Mouse (Mus musculus) heart, adult 2 months (tissue): ENCODE measurements at regions not wholly inside any gene's neighbourhood (a gene's known extent, or its start where the extent isn't known, plus 50 kb on each side); places are given as distances from the start of the nearest gene placed in this dataset.

Experiments used
- DNase-seq, 2 experiments: peaks; one replicate each; pipeline ENCODE4 v3.0.0; 2021
- H3K27ac ChIP-seq: fragments of 200-600 bp; 2 replicates; pipeline ENCODE4 v1.8.1; 2022
- H3K27me3 ChIP-seq: fragments of 200-500 bp; 2 replicates; pipeline ENCODE4 v1.6.1; 2012; ENCODE audit warnings: mild to moderate bottlenecking, low read length, inconsistent platforms, mixed read lengths; ENCODE audit not compliant: control insufficient read depth, insufficient read depth
- H3K36me3 ChIP-seq: fragments of 200-500 bp; 2 replicates; pipeline ENCODE4 v1.6.1; 2012; ENCODE audit warnings: low read length, inconsistent platforms; ENCODE audit not compliant: control insufficient read depth, insufficient read depth
- H3K4me1 ChIP-seq: fragments of 200-500 bp; 2 replicates; pipeline ENCODE4 v1.6.1; 2011; ENCODE audit warnings: low read length; ENCODE audit not compliant: control insufficient read depth, insufficient read depth
- H3K4me3 ChIP-seq: fragments of 200-600 bp; 2 replicates; pipeline ENCODE4 v1.8.1; 2022
- H3K79me2 ChIP-seq: fragments of 200-500 bp; replicated peaks from 2 replicates; pipeline ENCODE4 v1.6.1; 2012; ENCODE audit warnings: mild to moderate bottlenecking, inconsistent platforms, low read length, moderate library complexity, mixed read lengths; ENCODE audit not compliant: control insufficient read depth, insufficient read depth
- H3K9ac ChIP-seq: fragments of 200-500 bp; 2 replicates; pipeline ENCODE4 v1.6.1; 2012; ENCODE audit warnings: low read depth, mild to moderate bottlenecking, control low read depth, inconsistent platforms, low read length, mixed read lengths
- CTCF ChIP-seq: fragments of 200-600 bp; IDR thresholded peaks from 2 replicates; pipeline ENCODE4 v1.8.1; 2022; ENCODE audit warnings: antibody characterized with exemption, mild to moderate bottlenecking, moderate library complexity
- EP300 ChIP-seq: fragments of 200-500 bp; IDR thresholded peaks from 2 replicates; pipeline ENCODE4 v1.6.1; 2011; ENCODE audit warnings: low read depth, low read length, control low read depth; ENCODE audit not compliant: insufficient read depth
- POLR2A ChIP-seq: fragments of 200-500 bp; IDR thresholded peaks from 2 replicates; pipeline ENCODE4 v1.6.1; 2011; ENCODE audit warnings: mild to moderate bottlenecking, low read depth, low read length, control low read depth; ENCODE audit not compliant: insufficient read depth
- WGBS: fragments of 180-500 bp; shearing (Covaris S2); methylation state at CpG from one replicate; pipeline ENCODE4 v1.1.7; 2018; 5-methylcytosine and 5-hydroxymethylcytosine counted together
- intact Hi-C: fragments of 180-260 bp; cut with DNase I; formaldehyde crosslinking; loops from one replicate; pipeline ENCODE4 v1.15.1; 2025

GRCm38 (mm10) chr6:135646177-135646576 lies 283.8 kb downstream of the Emp1 start:
- Histone ChIP-seq H3K27ac (no peak overlapping the region), H3K4me3 (no peak overlapping the region), H3K4me1 (no peaks in the 10 kb centered on the region), H3K36me3 (no peaks in the 10 kb centered on the region), H3K27me3 (no peaks in the 10 kb centered on the region), H3K9ac (no peak overlapping the region), H3K79me2 (no peaks in the 10 kb centered on the region)
- no peak for DNase-seq
- WGBS, result 42% methylated on average over 1 of the region's 1 CpGs
- TF ChIP-seq CTCF (peak; percentile 24), EP300 (no peak)
- intact Hi-C loops, result loop anchor here (10.0 kb wide), 1 partner anchor 201 kb away; no protein-coding TSS in a partner anchor

- intact Hi-C loops, result no loop called here
- H3K27ac ChIP-seq, result no peak overlapping the region
- 79% methylated on average over 3 of the region's 3 CpGs for WGBS
- no peaks in the 10 kb centered on the region for H3K27me3 ChIP-seq
- no peaks in the 10 kb centered on the region for H3K4me1 ChIP-seq
- no peaks in the 10 kb centered on the region for H3K79me2 ChIP-seq
- H3K36me3 ChIP-seq, result no peaks in the 10 kb centered on the region
- DNase-seq, result no peak
- no peak overlapping the region for H3K9ac ChIP-seq
- H3K4me3 ChIP-seq, result no peak overlapping the region
- no peak for TF ChIP-seq CTCF
- TF ChIP-seq EP300, result no peak
- TF ChIP-seq POLR2A, result no peak
Measured at GRCm38 (mm10) chr6:135653002-135653401, 290.7 kb downstream of the Emp1 start.

DNA sequence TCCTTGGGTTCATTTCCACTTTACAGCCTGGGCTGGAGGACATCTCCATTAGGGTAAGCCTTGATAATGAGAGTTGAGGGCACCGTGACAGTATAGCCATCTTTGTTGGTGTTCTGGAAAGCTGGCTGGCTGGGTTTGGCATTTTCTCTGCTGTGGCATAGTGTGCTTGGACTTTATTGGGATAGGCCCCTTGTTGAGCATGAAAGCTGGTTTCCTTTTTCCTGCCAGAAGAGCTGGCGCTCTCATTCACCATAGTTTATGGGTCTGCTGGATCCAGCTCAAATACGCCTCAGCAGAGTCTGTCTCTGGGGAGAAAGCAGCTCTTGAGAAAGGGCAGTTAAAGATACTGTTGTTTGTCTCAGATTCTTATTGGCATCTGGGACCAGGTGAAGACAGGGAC lies 300.0 kb downstream of the Emp1 start:
- Histone ChIP-seq H3K4me3 (no peak overlapping the region), H3K4me1 (no peaks in the 10 kb centered on the region), H3K79me2 (no peaks in the 10 kb centered on the region), H3K27me3 (no peaks in the 10 kb centered on the region), H3K9ac (no peak overlapping the region), H3K27ac (no peak overlapping the region), H3K36me3 (no peaks in the 10 kb centered on the region)
- TF ChIP-seq CTCF (no peak), EP300 (no peak), POLR2A (no peak)
- DNase-seq, result no peak
- 65% methylated on average over 3 of the region's 3 CpGs for WGBS
- intact Hi-C loops, result no loop called here

GRCm38 (mm10) chr6:135662801-135663537 lies 300.6 kb downstream of the Emp1 start:
- Histone ChIP-seq H3K4me1 (no peaks in the 10 kb centered on the region), H3K9ac (no peak overlapping the region), H3K79me2 (no peaks in the 10 kb centered on the region), H3K27me3 (no peaks in the 10 kb centered on the region), H3K36me3 (no peaks in the 10 kb centered on the region), H3K4me3 (no peak overlapping the region), H3K27ac (no peak overlapping the region)
- TF ChIP-seq EP300 (no peak), POLR2A (no peak), CTCF (no peak)
- intact Hi-C loops, result no loop called here
- WGBS, result 66% methylated on average over 4 of the region's 4 CpGs
- DNase-seq, result no peak
